Mouse (Mus musculus): ENCODE measurements around the gene Ryr3.

The Ryr3 gene

DNA sequence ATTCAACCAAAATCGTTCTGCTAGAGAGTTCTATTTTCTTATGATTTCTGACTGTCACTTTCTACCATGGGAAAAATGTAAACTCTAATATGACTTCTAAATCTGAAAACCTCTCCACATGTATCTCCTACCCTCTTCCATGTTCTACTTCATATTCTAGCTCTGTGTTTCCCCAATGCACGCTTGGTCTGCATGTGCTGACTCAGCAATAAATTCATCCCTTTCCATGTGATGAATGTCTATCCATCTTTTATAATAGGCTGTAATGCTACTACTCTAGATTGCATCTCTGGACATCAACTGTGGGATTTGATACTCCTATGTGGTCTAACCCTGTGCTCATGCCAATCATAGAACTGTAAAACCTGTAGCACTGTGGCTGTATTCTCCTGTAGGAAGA lies 458.2 kb downstream of the Ryr3 start:
- ChIA-PET POLR2A (no interaction called here), CTCF (no interaction called here)

DNA sequence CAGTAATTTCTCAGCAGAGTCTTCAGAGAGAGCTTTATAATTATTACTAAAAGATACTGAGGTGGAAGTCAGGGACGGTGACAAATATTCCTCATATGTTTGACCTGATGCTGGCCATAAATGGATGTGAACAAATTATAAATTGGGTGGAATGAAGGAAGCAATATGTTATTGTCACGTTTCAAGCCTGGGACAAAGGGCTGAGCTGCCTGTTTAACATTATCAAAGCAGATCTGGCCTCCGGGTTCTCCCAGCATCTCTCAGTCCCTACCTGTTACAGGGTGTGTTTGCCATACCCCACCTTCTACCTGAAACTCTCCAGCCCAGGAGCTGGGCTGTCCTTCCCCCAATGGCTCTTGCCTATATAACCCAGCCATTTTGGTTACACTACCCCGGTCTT lies 463.6 kb downstream of the Ryr3 start:
- POLR2A ChIA-PET = no interaction called here
- CTCF ChIA-PET = interaction anchor here in 1 of 4 experiments (1.2 kb wide), 1 partner anchor 12 kb away, joined by 5 read pairs; no protein-coding TSS in a partner anchor

DNA sequence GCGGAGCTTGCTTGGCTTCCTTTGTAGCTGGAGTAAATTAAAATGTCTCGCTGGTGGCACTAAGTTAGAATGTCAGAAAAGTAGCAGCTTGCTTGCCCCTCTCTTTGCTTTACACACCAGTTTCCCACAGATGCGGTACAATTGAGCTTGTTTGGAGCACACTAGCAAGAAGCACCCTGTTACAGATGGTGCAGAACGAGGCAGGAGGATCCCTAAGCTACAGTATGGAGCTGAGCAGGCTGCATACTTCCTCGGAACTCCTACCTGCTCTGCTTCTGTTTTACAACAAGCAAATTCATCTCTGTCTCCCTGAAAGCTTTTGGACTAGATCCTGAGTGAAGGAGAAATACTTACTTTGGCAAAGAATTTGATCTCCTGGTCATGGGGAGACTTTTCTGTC lies 465.5 kb downstream of the Ryr3 start:
- ChIA-PET POLR2A (interaction anchor here in 1 of 4 experiments (0.6 to 1.2 kb wide), 2 partner anchors 24 to 31 kb away, joined by 3 read pairs; no protein-coding TSS in a partner anchor), CTCF (interaction anchor here in 2 of 4 experiments (0.6 to 1.3 kb wide), 3 partner anchors 14 to 1098 kb away, joined by 3 to 4 read pairs (median 3); no protein-coding TSS in a partner anchor)

GRCm38 (mm10) chr2:112748532-112748931 lies 468.4 kb downstream of the Ryr3 start:
- POLR2A ChIA-PET = no interaction called here
- CTCF ChIA-PET = interaction anchor here in 1 of 4 experiments (0.5 to 1.5 kb wide), 2 partner anchors 16 to 210 kb away, joined by 3 to 4 read pairs; no protein-coding TSS in a partner anchor

DNA sequence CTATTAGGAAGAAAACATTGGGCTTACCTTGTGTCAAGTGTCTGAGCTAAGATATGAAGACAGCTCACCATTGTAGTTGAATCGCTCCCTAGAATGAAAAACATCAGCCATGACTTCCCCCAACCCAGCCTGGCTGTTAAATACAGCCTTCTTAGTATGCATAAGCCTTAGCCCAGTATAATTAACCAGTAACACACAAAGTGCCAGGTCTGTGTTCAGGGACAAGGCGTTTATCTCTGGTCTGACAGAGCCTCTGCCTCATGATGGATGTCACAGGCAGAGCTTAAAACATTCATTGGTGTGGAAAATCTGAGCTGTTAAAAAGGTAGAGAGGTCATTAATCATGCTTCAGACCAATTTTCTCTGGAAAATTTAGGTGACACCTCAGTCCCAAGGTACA lies 484.0 kb downstream of the Ryr3 start:
- ChIA-PET CTCF (no interaction called here), POLR2A (no interaction called here)

GRCm38 (mm10) chr2:112727842-112728241 lies 489.1 kb downstream of the Ryr3 start:
- ChIA-PET POLR2A (interaction anchor here in 3 of 4 experiments (0.7 to 1.4 kb wide), 8 partner anchors 10 to 230 kb away, joined by 3 to 13 read pairs (median 3); no protein-coding TSS in a partner anchor), CTCF (interaction anchor here in 3 of 4 experiments (0.5 to 1.7 kb wide), 6 partner anchors 11 to 221 kb away, joined by 3 to 5 read pairs (median 4); no protein-coding TSS in a partner anchor)

GRCm38 (mm10) chr2:112721217-112721616 lies 495.7 kb downstream of the Ryr3 start:
- ChIA-PET POLR2A (no interaction called here), CTCF (no interaction called here)

- ChIA-PET POLR2A (no interaction called here), CTCF (no interaction called here)
Measured at GRCm38 (mm10) chr2:112720715-112721114, 496.2 kb downstream of the Ryr3 start.

DNA sequence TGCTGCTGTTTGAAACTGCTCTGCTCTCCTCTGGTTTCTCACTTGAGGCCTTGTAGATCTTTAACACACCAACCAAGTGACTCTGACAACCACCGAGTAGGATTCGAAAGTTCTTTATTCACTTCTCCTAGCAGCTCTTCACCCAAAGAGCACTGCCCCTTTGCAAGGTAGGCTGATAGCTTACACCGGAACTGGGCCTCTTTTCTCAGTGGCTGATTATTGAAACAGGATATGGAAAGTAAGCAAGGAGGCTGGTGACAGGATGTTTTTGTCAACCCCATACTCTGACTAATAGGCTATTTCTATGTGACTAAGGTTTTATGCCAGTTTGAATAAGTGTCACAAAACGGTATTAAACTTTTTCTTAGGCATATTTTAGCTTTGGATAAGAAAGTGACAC lies 502.2 kb downstream of the Ryr3 start:
- CTCF ChIA-PET = interaction anchor here in 1 of 4 experiments (0.6 kb wide), 1 partner anchor 13 kb away, joined by 5 read pairs; no protein-coding TSS in a partner anchor
- POLR2A ChIA-PET = no interaction called here

GRCm38 (mm10) chr2:112681817-112682216 lies 535.1 kb downstream of the Ryr3 start:
- ChIA-PET CTCF (no interaction called here), POLR2A (interaction anchor here in 2 of 4 experiments (0.6 to 0.7 kb wide), 2 partner anchors 69 to 128 kb away, joined by 3 to 5 read pairs; no protein-coding TSS in a partner anchor)

DNA sequence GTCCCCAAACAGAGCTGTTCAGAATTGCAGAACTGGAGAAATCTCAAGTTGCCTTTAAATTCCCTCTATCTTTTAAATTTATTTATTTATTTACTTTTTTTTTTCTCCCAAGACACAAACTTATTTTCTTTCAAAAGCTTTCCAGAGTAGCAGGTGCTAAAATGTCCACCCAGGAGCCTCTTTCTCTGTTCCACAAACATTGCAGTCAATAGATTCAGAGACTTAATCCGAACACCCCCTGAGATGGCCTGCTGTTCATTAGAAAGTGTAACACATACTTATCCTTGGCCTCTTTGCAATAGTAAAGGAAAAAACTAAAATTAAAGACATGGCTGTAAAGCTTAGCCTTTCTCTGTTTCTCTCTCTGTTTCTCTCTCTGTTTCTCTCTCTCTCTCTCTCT lies 539.6 kb downstream of the Ryr3 start:
- ChIA-PET POLR2A (interaction anchor here (0.5 to 2.0 kb wide), 12 partner anchors 13 to 859 kb away, joined by 3 to 12 read pairs (median 4); partner anchors contain the start of genes Emc4 (in 1 of the 4), Emc7 (in 1 of the 4) and Katnbl1 (in 1 of the 4)), CTCF (interaction anchor here in 2 of 4 experiments (0.5 to 1.2 kb wide), 3 partner anchors 133 to 439 kb away, joined by 3 to 5 read pairs (median 3); partner anchors contain the start of gene Katnbl1 (in 1 of the 2))

DNA sequence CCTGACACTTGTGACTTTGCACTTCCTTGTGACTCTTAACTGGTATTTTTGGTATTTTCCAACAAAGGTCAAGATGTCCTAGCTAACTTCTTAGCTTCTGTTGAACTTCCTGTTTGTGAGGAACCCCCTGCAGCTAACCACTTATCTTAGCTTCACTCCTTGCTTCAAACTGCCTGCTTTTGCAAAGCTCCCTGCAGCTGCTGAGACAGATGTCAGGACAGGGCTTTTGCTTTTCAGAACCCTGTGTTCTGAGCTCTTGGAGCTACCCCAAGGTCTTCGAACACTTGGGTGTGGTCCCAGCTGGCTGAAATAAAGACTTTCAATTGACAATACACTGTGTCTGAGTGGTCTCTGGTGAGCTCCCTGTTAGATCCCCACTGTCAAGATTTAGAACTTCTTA lies 540.2 kb downstream of the Ryr3 start:
- POLR2A ChIA-PET = interaction anchor here (0.5 to 2.0 kb wide), 12 partner anchors 13 to 860 kb away, joined by 3 to 12 read pairs (median 4); partner anchors contain the start of genes Emc4 (in 1 of the 4) and Emc7 (in 1 of the 4)

GRCm38 (mm10) chr2:112676175-112676574 lies 540.7 kb downstream of the Ryr3 start:
- ChIA-PET CTCF (interaction anchor here in 2 of 4 experiments (0.8 to 1.3 kb wide), 3 partner anchors 89 to 297 kb away, joined by 3 to 5 read pairs (median 3); partner anchors contain the start of gene Katnbl1 (in 1 of the 2)), POLR2A (interaction anchor here in 3 of 4 experiments (0.9 to 2.0 kb wide), 10 partner anchors 17 to 221 kb away, joined by 3 to 12 read pairs (median 4); partner anchors contain the start of gene Emc7 (in 1 of the 3))

More for the DNA sequence above, 540.2 kb downstream of the Ryr3 start:
- CTCF ChIA-PET = interaction anchor here in 3 of 4 experiments (0.5 to 1.3 kb wide), 3 partner anchors 98 to 438 kb away, joined by 3 to 5 read pairs (median 3); partner anchors contain the start of gene Katnbl1 (in 1 of the 3)

DNA sequence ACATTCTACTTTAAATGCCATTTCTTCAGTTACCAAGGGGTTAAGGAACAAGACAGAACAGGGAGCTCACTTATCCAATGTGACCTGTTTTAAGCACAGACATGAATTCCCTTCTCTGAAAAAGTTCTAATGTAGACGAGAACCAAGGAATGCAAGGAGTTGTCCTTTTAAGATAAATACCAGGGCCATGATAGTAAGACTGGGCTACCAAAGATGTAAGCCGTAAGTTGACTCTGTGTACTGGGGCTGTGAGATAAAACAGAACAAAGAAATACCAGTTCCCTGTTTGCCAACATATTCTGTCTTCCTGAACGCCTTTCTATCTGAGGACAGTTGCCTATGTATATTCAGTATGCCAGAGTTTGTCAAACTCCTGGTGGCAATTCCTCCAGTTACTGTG lies 547.4 kb downstream of the Ryr3 start:
- CTCF ChIA-PET = no interaction called here
- POLR2A ChIA-PET = no interaction called here

GRCm38 (mm10) chr2:112656131-112656530 lies 560.8 kb downstream of the Ryr3 start:
- ChIA-PET CTCF (no interaction called here), POLR2A (interaction anchor here in 1 of 4 experiments (0.7 kb wide), 1 partner anchor 15 kb away, joined by 4 read pairs; no protein-coding TSS in a partner anchor)

- ChIA-PET CTCF (interaction anchor here in 1 of 4 experiments (0.8 kb wide), 1 partner anchor 29 kb away, joined by 3 read pairs; no protein-coding TSS in a partner anchor), POLR2A (no interaction called here)
Measured at GRCm38 (mm10) chr2:112653836-112654235, 563.1 kb downstream of the Ryr3 start.

DNA sequence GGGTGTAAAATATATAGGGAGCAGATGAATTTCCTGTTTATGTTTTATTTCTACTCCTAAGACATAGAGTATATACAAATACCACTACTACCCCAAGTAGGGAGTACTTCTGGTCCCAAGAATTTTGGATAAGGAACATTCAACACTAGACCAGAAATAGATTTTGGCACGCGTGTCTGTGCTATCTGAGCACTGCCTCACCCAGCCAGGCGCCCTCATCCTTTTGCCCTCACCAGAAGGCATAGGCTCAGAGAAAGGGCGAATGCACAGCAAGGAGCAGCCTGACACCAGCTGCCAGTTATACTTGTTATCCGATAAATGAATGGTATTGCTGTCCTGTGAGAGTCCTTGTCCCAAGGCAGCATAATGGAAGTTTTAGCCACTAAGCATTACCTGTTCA lies 579.7 kb downstream of the Ryr3 start:
- ChIA-PET CTCF (no interaction called here), POLR2A (no interaction called here)

- ChIA-PET CTCF (interaction anchor here in 1 of 4 experiments (1.4 kb wide), 1 partner anchor 20 kb away, joined by 4 read pairs; no protein-coding TSS in a partner anchor), POLR2A (interaction anchor here in 1 of 4 experiments (0.7 kb wide), 1 partner anchor 104 kb away, joined by 3 read pairs; no protein-coding TSS in a partner anchor)
Measured at GRCm38 (mm10) chr2:112632536-112632935, 584.4 kb downstream of the Ryr3 start.

- POLR2A ChIA-PET = interaction anchor here in 1 of 4 experiments (0.7 to 1.4 kb wide), 3 partner anchors 8 to 14 kb away, joined by 3 to 4 read pairs (median 4); no protein-coding TSS in a partner anchor
- CTCF ChIA-PET = no interaction called here
Measured at GRCm38 (mm10) chr2:112630669-112631068, 586.2 kb downstream of the Ryr3 start.

DNA sequence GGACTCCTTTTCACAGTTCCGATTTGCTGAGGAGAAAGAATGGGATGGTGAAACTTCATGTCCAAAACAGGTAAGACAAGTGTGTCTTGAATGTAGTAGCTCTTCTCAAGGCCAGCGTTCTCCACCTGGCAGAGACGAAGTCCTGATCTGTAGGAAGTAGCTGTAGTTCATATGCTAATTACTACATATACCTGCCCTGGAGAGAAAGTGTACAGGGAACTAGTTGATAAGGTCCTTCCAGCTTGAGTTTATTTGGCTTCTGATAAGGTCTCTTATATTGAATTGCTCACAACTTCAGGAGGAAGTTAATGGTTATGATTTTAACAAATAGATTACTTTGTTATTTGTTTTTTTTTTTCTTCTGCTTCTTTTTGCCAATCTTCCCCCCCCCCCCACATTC lies 591.7 kb downstream of the Ryr3 start:
- CTCF ChIA-PET = interaction anchor here in 1 of 4 experiments (0.5 kb wide), 1 partner anchor 29 kb away, joined by 3 read pairs; no protein-coding TSS in a partner anchor
- POLR2A ChIA-PET = interaction anchor here (0.6 to 1.0 kb wide), 5 partner anchors 15 to 1380 kb away, joined by 3 to 8 read pairs (median 3); no protein-coding TSS in a partner anchor
